ENCODE assay signal across 9 mouse cellular contexts in the genomic region with DNA sequence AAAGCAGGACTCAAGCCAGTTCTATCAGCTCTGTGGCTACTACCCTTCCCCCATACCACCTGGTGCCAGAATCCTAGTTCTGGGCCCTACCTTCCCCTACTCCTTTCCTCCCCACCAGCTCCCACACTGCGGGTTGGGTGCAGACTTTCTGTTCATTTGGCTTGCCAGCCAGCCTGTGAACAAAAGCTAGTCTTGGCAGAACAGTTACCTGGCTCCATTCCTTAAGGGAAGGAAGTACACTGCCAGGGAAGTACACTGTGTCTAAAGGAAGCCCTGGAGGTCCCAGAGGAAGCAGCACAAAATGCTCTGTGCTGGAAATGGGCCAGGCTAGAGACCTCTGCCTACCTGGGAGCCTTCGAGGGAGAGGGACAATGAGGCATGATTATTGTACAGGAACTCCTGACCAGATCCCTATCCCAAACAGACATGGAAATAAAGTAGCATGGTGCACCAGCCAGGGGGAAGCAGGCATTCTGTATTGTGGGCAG. TPM values are rescaled to one million over a fixed set of nuclear protein-coding genes. Genes with fewer than 3 reads are reported as not detected.
DNase-seq lines count a peak whose midpoint lies in the region; ATAC-seq lines count a peak whose summit lies in the region.
"Had no signal": no experiment of that assay in that cellular context is flagged by ENCODE, and none has a peak within 500 bp of the region (broad histone marks: within the 10 kb centered on the region; RNA-seq: fewer than 3 reads in every experiment).

A gene (plus strand): TSS at position 438 of the 488 bp plus-strand sequence.

- 84% methylated on average over 2 of the region's 2 CpGs for WGBS in neural tube, embryonic 15.5 days

- H3K36me3 ChIP-seq in neural tube, embryonic 15.5 days = no peaks in the 10 kb centered on the region

- H3K27ac ChIP-seq in neural tube, embryonic 15.5 days (replicated peaks) = no peak within 1 kb of the TSS
- H3K27ac ChIP-seq: liver, embryonic 14.5 days had no signal

- no peak within 1 kb of the TSS for H3K9ac ChIP-seq in neural tube, embryonic 15.5 days (replicated peaks)
- H3K9ac ChIP-seq: liver, embryonic 14.5 days had no signal

- peak; percentile 11 to 18 for DNase-seq in cerebellum, adult 18-20 months
- DNase-seq in cerebellum, adult 8-10 months = no peak
- DNase-seq in lung, adult 18-20 months = peak; percentile 25 to 47
- DNase-seq in lung, postnatal 4 days = no peak
- DNase-seq in kidney, adult 9 months = peak; percentile 39
- peak; percentile 7 for DNase-seq in ovary, postnatal 36 days (ENCODE audit: low spot score)
- no peak for DNase-seq in embryo, embryonic 10 days (ENCODE audit: low spot score)

- no peaks in the 10 kb centered on the region for H3K27me3 ChIP-seq in neural tube, embryonic 15.5 days (replicated peaks)

- H3K4me3 ChIP-seq in neural tube, embryonic 15.5 days (replicated peaks) = no peak within 1 kb of the TSS

- no peak for ATAC-seq in neural tube, embryonic 15.5 days (ENCODE audit: low FRiP score)

- H3K4me2 ChIP-seq in neural tube, embryonic 15.5 days = no peak within 1 kb of the TSS

- H3K9me3 ChIP-seq in neural tube, embryonic 15.5 days (replicated peaks) = no peaks in the 10 kb centered on the region

- H3K4me1 ChIP-seq in neural tube, embryonic 15.5 days = no peaks in the 10 kb centered on the region

RNA-seq across cellular contexts. Expression of the gene that starts here (rescaled TPM):
- polyA plus RNA-seq in neural tube, embryonic 15.5 days (2015; fragmentation: Nextera tagmentation; extraction: Ambion mirVana) = not detected in 2 replicates
- polyA plus RNA-seq: liver, embryonic 14.5 days had no signal

Comparison
In these comparisons a context has a peak if more than half of its experiments do, and no peak if none do; other contexts are left out.
1. DNase-seq: peak in cerebellum, adult 18-20 months (2 of 2), lung, adult 18-20 months (2 of 2), kidney, adult 9 months (single experiment) and ovary, postnatal 36 days (single experiment); none in cerebellum, adult 8-10 months (single experiment), lung, postnatal 4 days (0 of 2) and embryo, embryonic 10 days (single experiment).